Mouse (Mus musculus) cortical plate, adult 2 months (tissue): Measurements from ENCODE around the gene Sugct.

Experiments used
- CTCF ChIP-seq: fragments of 200-500 bp; IDR thresholded peaks from 2 replicates; pipeline ENCODE4 v1.5.1; 2011; ENCODE audit warnings: mild to moderate bottlenecking, control low read depth, low read length; ENCODE audit not compliant: insufficient read depth; ENCODE audit errors: extremely low read depth
- POLR2A ChIP-seq: fragments of 200-500 bp; IDR thresholded peaks from 2 replicates; pipeline ENCODE4 v1.6.1; 2011; ENCODE audit warnings: mild to moderate bottlenecking, low read length, control low read depth; ENCODE audit not compliant: insufficient read depth; ENCODE audit errors: extremely low read depth

GRCm38 (mm10) chr13:17042332-17042731, 653.0 kb downstream of the Sugct start:
- no peak for TF ChIP-seq POLR2A
- TF ChIP-seq CTCF: no peak
